Mouse (Mus musculus): ENCODE results near the gene Btbd35f25.
"Not testable (repeated sequence)": the region's sequence is repeated elsewhere in the genome, so short reads cannot be mapped to it uniquely, and the experiment has no call there.

Gene Btbd35f25

DNA sequence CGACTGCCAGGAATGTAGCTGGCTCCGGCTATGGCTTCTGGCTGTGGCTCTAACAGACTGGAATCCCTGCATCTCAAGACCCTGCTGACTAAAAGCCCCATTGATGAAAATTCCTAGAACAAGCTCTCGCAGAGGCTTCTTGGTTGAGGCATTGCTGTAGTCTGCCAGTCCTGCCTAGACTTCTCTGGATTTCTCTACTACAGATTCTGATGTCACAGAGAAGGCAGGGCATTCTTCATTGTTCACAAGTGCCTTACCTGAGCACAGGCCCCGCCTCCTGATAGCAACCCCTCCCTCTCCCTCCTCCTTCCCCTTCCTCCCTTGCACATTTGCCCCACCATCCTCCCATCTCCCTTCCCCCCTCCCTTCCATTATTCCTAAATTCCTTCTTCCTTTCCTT is at the start of gene Btbd35f25:
Gene Btbd35f25 (minus strand): TSS at position 101 of the 400 bp plus-strand sequence.
- not testable (repeated sequence) for DNase-seq

- DNase-seq, result no peak
Observed at GRCm38 (mm10) chrX:31766255-31766654, 49.3 kb upstream of the Btbd35f25 start.

- DNase-seq, result no peak
Observed at GRCm38 (mm10) chrX:31764001-31764400, 47.0 kb upstream of the Btbd35f25 start.

DNA sequence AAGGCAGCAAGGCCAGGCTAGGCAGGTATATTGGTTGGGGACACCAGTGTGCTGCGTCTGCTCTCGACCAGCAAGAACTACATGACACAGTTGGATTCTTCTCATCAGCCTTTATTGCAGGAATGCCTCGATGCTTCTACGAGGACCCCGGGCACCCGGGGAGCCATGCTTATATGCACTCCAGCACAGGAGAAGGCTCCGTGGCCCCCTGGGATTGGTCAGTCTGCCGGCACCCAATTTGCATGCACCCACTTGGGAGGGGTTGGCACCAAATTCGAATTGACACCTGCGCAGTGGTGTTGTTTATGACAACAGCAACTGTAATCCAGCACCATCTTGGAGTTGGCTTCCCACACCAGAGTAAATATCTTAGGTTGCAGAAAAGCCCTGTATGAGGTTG is 28.1 kb upstream of the Btbd35f25 start:
- DNase-seq, result no peak

- DNase-seq, result no peak
Observed at GRCm38 (mm10) chrX:31736958-31737357, 20.0 kb upstream of the Btbd35f25 start.

Measured in cerebellum, adult 11-12 months (tissue).